Mouse (Mus musculus): ENCODE data around the gene Wdr35.

Gene Wdr35

GRCm38 (mm10) chr12:9053345-9053744, 79.7 kb downstream of the Wdr35 start:
- DNase-seq = no peak

DNA sequence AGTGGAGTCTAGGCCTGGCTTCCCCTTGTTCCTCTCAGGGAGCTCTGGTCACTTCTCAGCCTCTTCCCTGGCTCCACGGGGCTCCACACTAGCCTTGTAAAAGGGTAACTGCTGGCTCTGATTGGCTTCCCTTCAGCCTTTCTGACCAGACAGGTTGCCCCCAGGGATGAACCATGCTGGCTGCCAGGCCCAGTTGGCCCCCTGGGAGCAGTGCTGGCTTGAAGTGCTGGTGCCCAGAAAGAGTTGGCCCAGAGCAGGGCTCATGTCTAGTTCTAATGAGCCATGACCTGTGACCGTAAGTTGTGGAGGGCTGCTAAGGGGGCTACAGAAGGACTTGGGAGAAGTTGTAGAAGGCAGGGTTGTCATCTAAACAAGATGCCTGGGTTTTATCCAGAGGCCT, 80.3 kb downstream of the Wdr35 start:
- DNase-seq = no peak

DNA sequence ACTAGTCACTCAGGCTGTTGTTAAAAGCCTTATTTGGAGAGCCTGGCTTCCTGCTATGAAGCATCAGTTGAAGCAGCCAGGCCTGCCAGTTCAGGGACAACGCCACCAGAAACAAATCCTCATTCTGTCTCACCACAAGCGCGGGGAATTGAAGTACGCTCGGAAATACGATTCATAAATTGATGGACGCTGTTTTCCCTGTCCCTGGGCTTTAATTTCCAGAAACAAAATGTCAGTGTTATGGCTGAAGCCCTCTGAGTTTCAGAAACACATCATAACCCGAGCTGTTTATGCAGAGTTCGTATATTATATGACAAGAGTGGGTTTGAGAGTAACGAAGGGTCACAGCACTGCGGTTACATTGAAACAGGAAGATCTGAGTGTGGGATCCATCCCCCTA, 81.6 kb downstream of the Wdr35 start:
- no peak for DNase-seq

DNA sequence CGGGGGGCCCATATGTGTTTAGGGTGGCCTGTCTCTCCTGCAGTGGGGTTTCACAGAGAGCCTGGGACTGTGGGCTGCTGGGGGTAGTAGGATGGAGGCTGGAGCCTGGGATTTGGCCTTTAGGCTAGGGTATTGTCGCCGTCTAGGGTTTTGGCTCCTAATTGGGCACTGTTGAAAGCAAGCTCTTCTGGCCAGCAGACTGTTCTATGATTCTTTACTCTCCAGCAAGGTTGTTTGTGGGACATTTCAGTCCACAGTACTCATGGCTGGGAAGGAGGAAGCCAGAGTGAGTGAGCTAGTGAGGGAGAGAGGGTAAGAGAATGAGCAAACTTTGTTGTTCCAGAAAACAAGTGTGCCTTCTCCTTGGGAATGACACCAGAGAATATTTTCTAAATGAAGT, 85.8 kb downstream of the Wdr35 start:
- DNase-seq = no peak

- no peak for DNase-seq
These were observed 86.3 kb downstream of the Wdr35 start for GRCm38 (mm10) chr12:9059965-9060364.

DNA sequence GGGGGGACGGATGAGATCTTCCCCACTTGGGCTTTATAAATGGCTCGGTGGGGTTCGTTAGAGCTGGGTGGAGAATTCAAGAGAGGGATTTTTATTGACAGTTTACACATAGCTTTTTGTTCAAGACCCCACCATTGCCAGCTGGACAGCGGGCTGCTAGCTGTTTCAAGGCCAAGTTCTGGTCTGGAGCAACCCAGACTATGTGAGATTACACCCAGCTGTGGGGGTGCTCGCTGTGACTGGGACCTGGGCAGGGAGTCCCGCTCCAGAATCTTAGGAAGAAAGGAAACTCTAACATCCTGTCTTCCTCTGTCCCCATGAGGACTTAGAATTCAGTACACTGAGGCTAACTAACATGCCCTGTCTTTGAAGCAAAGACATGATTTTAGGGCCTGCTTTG, 89.9 kb downstream of the Wdr35 start:
- no peak for DNase-seq

DNA sequence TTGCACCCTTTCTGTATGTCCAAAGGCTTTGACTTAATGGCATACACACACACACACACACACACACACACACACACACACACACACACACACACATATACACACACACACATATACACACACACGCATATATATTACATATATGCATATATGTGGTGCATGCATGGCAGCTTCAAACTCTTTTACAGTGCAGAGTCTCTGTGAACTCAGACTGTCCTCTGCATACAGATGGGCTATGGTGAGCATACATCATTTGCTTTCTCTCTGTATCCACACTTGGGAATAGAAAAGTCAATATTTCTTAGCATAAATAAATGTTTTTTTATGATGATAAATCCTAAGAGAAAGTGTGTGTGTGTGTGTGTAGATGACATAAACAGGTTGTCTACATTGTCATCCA, 97.4 kb downstream of the Wdr35 start:
- DNase-seq = no peak

DNA sequence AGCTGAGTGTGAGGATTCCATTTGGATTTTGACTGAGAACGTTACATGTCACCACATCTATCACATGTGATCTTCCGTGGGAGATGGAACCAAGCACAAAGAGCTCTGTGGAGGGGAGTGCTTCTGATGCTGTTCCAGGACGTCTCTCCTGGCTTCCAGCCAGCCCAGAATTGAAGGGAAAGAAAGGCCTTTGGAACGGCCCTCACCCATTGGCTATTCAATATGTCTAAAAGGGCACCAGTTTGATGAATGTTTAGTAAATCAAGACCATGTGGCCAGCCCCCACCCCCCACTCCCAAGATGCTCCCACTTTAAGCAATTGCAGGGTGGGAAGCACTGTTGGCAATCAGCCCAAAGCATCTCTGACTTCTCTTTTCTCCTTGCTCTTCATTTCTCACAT, 97.8 kb downstream of the Wdr35 start:
- DNase-seq = no peak

DNA sequence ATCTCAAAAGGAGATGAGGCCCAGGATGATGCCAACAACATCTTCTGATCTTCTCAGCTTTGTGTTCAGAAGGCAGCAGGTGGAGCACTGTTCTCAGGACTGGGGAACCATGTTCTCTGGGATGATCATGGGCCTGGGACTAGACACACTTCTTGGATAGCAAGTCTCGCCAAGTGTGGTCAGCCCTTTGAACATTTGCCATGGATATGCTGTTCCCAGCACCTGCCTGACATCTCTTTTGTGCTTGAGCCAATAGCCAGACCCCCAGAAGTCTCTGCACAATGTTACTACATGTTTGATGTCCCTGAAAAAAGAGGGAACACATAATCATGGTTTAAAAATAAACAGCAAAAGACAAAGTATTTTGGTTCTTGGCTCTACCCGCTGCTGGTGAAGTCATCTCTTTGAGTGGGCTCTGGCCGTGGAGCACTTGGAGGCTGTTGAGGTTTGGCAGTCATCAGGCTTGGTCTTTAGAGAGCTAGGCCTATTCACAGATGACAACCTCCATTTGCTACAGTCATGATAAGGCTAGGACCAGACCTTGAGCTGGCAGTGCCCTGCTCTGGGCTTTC, 103.9 kb downstream of the Wdr35 start:
- DNase-seq = no peak

All from cerebellum, postnatal 25 days (tissue).